Mouse (Mus musculus) ovary, adult 18-20 months (tissue): ENCODE measurements around the gene Tfe3.

Source experiments
- DNase-seq: peaks from one replicate; pipeline ENCODE4 v3.0.0; 2022; ENCODE audit warnings: low spot score, mixed read lengths

The Tfe3 gene

GRCm38 (mm10) chrX:7821865-7822779 is 59.8 kb downstream of the Tfe3 start, which contains the start of gene Kcnd1:
TSS of gene Kcnd1 (plus strand) at chrX:7822289.
- DNase-seq = no peak
